Mouse (Mus musculus): Measurements from ENCODE around the gene Man2a2. TPM values are rescaled to one million over a fixed set of nuclear protein-coding genes. Genes with fewer than 3 reads are reported as not detected.
A peak's percentile ranks its signal among the peaks of the same experiment; 100 is the strongest.
"Not testable (repeated sequence)": the region's sequence is repeated elsewhere in the genome, so short reads cannot be mapped to it uniquely, and the experiment has no call there.

The Man2a2 gene
- total RNA-seq, 2 experiments from 2014 or later, result 76.6 to 88.8 TPM

GRCm38 (mm10) chr7:80401041-80401859 lies 30.1 kb upstream of the Man2a2 start:
- DNase-seq (ENCODE audit: low spot score in 2 of 2), result no peak

- DNase-seq (ENCODE audit: low spot score in 2 of 2), result no peak
Observed at GRCm38 (mm10) chr7:80400571-80400970, 29.4 kb upstream of the Man2a2 start.

GRCm38 (mm10) chr7:80400099-80400498 lies 28.9 kb upstream of the Man2a2 start:
- DNase-seq (ENCODE audit: low spot score in 2 of 2), result no peak

GRCm38 (mm10) chr7:80398654-80399444 lies 27.7 kb upstream of the Man2a2 start:
- DNase-seq (ENCODE audit: low spot score in 2 of 2), result no peak

GRCm38 (mm10) chr7:80397986-80398385 lies 26.8 kb upstream of the Man2a2 start:
- DNase-seq (ENCODE audit: low spot score in 2 of 2), result no peak

- not testable (repeated sequence) for DNase-seq (ENCODE audit: low spot score in 2 of 2)
Observed at GRCm38 (mm10) chr7:80396427-80396826, 25.3 kb upstream of the Man2a2 start.

- no peak for DNase-seq (ENCODE audit: low spot score in 2 of 2)
Observed at GRCm38 (mm10) chr7:80394600-80394999, 23.4 kb upstream of the Man2a2 start.

- no peak for DNase-seq (ENCODE audit: low spot score in 2 of 2)
Observed at GRCm38 (mm10) chr7:80392119-80392518, 20.9 kb upstream of the Man2a2 start.

- peak in 1 of 2 experiments; percentile 60 for DNase-seq (ENCODE audit: low spot score in 2 of 2)
Observed at GRCm38 (mm10) chr7:80387633-80388543, 16.7 kb upstream of the Man2a2 start, which contains the start of gene Fes. Gene Fes, minus strand, starts transcription at chr7:80387946.

GRCm38 (mm10) chr7:80387033-80387632 lies 16.0 kb upstream of the Man2a2 start:
- no peak for DNase-seq (ENCODE audit: low spot score in 2 of 2)

- peak; percentile 93 to 97 for DNase-seq (ENCODE audit: low spot score in 2 of 2)
Observed at GRCm38 (mm10) chr7:80386235-80386930, 15.2 kb upstream of the Man2a2 start.

- no peak for DNase-seq (ENCODE audit: low spot score in 2 of 2)
Observed at GRCm38 (mm10) chr7:80382919-80383318, 11.7 kb upstream of the Man2a2 start.

GRCm38 (mm10) chr7:80379531-80379930 lies 8.4 kb upstream of the Man2a2 start:
- DNase-seq (ENCODE audit: low spot score in 2 of 2), result no peak

- DNase-seq (ENCODE audit: low spot score in 2 of 2), result peak; percentile 77
Observed at GRCm38 (mm10) chr7:80377471-80377870, 6.3 kb upstream of the Man2a2 start.

GRCm38 (mm10) chr7:80376192-80376591 lies 5.0 kb upstream of the Man2a2 start:
- no peak for DNase-seq (ENCODE audit: low spot score in 2 of 2)

GRCm38 (mm10) chr7:80375376-80376039 lies 4.3 kb upstream of the Man2a2 start:
- DNase-seq (ENCODE audit: low spot score in 2 of 2), result peak in 1 of 2 experiments; percentile 46

GRCm38 (mm10) chr7:80374733-80375132 lies 3.6 kb upstream of the Man2a2 start:
- no peak for DNase-seq (ENCODE audit: low spot score in 2 of 2)

GRCm38 (mm10) chr7:80374280-80374679 lies 3.1 kb upstream of the Man2a2 start:
- no peak for DNase-seq (ENCODE audit: low spot score in 2 of 2)

- no peak for DNase-seq (ENCODE audit: low spot score in 2 of 2)
Observed at GRCm38 (mm10) chr7:80373850-80374249, 2.7 kb upstream of the Man2a2 start.
